Mouse (Mus musculus) lung, postnatal 0 days (tissue): ENCODE measurements around the gene Cygb. TPM values are rescaled to one million over a fixed set of nuclear protein-coding genes. Genes with fewer than 3 reads are reported as not detected.

Experiments
- ATAC-seq: fragments of 200-750 bp; cut with Nextera tagmentation; 2 replicates; pipeline ENCODE4 v1.8.0; 2017; ENCODE audit warnings: moderate library complexity
- DNase-seq: peaks from one replicate; pipeline ENCODE4 v3.0.0-alpha.2; 2016; ENCODE audit warnings: low spot score
- H3K27ac ChIP-seq: fragments of 300-500 bp; sonication (generic); 2 replicates; pipeline ENCODE4 v1.5.1; 2014; ENCODE audit warnings: antibody characterized with exemption, mild to moderate bottlenecking, low read length, mixed read lengths
- H3K27me3 ChIP-seq: fragments of 300-500 bp; sonication (generic); replicated peaks from 2 replicates; pipeline ENCODE4 v1.6.1; 2014; ENCODE audit warnings: low read length, mixed read lengths; ENCODE audit not compliant: insufficient read depth
- H3K36me3 ChIP-seq: fragments of 300-500 bp; sonication (generic); 2 replicates; pipeline ENCODE4 v1.6.1; 2014; ENCODE audit warnings: low read length, mixed read lengths; ENCODE audit not compliant: insufficient read depth
- H3K4me1 ChIP-seq: fragments of 300-500 bp; sonication (generic); 2 replicates; pipeline ENCODE4 v1.6.1; 2014; ENCODE audit warnings: antibody characterized with exemption, low read depth, low read length, mixed read lengths; ENCODE audit not compliant: insufficient read depth
- H3K4me2 ChIP-seq: fragments of 300-500 bp; sonication (generic); replicated peaks from 2 replicates; pipeline ENCODE4 v1.6.1; 2014; ENCODE audit warnings: low read depth, mild to moderate bottlenecking, low read length, moderate library complexity, mixed read lengths
- H3K4me3 ChIP-seq: fragments of 300-500 bp; sonication (generic); 2 replicates; pipeline ENCODE4 v1.5.1; 2014; ENCODE audit warnings: low read depth, low read length
- H3K9ac ChIP-seq: fragments of 300-500 bp; sonication (generic); replicated peaks from 2 replicates; pipeline ENCODE4 v1.6.1; 2014; ENCODE audit warnings: low read depth, mild to moderate bottlenecking
- H3K9me3 ChIP-seq: fragments of 300-500 bp; sonication (generic); 2 replicates; pipeline ENCODE4 v1.6.1; 2016; ENCODE audit warnings: low read length, mixed read lengths
- CTCF ChIP-seq: IDR thresholded peaks from 2 replicates; pipeline ENCODE4 v1.5.1; 2016; ENCODE audit warnings: antibody characterized with exemption, mild to moderate bottlenecking
- EP300 ChIP-seq: IDR thresholded peaks from 2 replicates; pipeline ENCODE4 v1.6.1; 2016; ENCODE audit warnings: antibody characterized with exemption, mild to moderate bottlenecking, control low read depth
- WGBS: fragments of 180-500 bp; shearing (Covaris S2); extraction: QIAGEN DNeasy Blood & Tissue Kit; methylation state at CpG from one replicate; pipeline ENCODE4 v1.1.7; 2014; 5-methylcytosine and 5-hydroxymethylcytosine counted together
- polyA plus RNA-seq: library from polyadenylated mRNA; unstranded; fragments of >200 nt; fragmentation: Nextera tagmentation; extraction: Ambion mirVana; gene quantifications from 2 replicates; pipeline ENCODE4 v1.2.1, GENCODE M21; 2015

The Cygb gene
- 27.3 and 32.0 TPM in 2 replicates for polyA plus RNA-seq

DNA sequence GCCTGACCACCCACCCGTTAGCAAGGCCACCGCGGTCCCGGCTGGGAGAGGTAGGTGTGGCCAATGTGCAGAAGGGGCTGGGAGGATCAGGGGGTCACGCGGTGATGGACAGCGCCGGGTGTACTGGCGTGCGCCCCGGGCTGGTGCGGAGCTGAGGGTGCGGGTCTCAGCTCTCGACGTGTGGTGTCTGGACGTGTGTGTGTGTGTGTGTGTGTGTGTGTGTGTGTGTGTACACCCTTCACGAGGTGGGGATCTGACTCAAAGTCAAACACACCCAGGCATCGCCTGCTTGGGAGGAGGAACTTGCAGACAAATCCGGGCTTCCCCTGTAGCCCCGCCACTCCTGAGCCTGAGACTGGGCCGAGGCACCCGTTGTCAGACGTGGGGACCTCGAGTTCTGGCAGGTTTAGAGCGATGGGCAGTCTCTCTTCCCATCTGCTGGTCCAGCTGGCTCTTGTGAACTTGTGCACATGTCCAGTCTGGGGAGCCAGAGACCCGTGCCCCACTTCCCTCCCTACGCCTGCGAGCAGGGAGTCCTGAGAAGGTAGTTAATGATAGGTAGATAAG is at the start of gene Cygb:
TSS of gene Cygb (minus strand) at position 59 of the 567 bp plus-strand sequence.
- H3K27me3 ChIP-seq = no peaks in the 10 kb centered on the region; the same call in none of the 2 replicates
- peak within 1 kb of the TSS; percentile 95 for H3K4me2 ChIP-seq
- no peak for TF ChIP-seq EP300
- TF ChIP-seq CTCF = no peak
- no peaks in the 10 kb centered on the region for H3K9me3 ChIP-seq
- H3K4me1 ChIP-seq = peaks cover 8% of the 10 kb centered on the region; the same call in 1 of the 2 replicates
- DNase-seq = no peak
- ATAC-seq = no peak
- peak within 1 kb of the TSS; percentile 52 for H3K9ac ChIP-seq
- H3K27ac ChIP-seq = peak within 1 kb of the TSS; percentile 32; the same call in 1 of the 2 replicates
- 7% methylated on average over 26 of the region's 28 CpGs for WGBS
- H3K4me3 ChIP-seq = peak within 1 kb of the TSS; percentile 50
- H3K36me3 ChIP-seq = no peaks in the 10 kb centered on the region

DNA sequence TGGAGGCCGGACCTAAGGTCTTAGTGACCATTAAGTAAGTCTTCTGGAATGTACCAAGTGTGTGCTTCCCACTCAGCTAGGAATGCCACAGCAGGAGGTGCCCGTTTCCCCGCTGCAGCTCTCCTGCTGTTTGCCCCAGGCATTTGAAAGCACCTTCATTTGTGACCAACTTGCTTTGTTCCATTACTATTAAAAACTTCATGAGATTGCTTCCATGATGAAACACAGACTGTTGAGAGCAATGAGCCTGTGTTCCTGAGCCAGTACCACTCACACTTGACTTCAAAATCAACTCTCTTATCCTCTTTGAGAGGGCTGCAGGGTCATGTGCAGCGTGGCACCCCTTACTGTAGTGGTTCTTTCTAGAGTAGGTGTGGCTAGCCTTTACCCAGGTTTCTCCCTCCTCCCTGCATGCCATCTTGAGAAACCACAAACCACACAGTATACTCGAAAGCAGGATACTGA is 47.3 kb upstream of the Cygb start:
- ATAC-seq (peak; percentile 96), DNase-seq (peak; percentile 94)
- no peaks in the 10 kb centered on the region for H3K36me3 ChIP-seq
- no peaks in the 10 kb centered on the region for H3K27me3 ChIP-seq
- H3K27ac ChIP-seq = peak overlapping the region; percentile 73
- H3K4me1 ChIP-seq = no peaks in the 10 kb centered on the region
- H3K4me2 ChIP-seq = no peak overlapping the region
- 30% methylated on average over 5 of the region's 5 CpGs for WGBS
- TF ChIP-seq EP300 (peak; percentile 90), CTCF (0 out of 2 replicates have a peak, but pooled peaks have one; percentile 9)
- H3K9me3 ChIP-seq = no peaks in the 10 kb centered on the region
- H3K9ac ChIP-seq = no peak overlapping the region
- H3K4me3 ChIP-seq = no peak overlapping the region

DNA sequence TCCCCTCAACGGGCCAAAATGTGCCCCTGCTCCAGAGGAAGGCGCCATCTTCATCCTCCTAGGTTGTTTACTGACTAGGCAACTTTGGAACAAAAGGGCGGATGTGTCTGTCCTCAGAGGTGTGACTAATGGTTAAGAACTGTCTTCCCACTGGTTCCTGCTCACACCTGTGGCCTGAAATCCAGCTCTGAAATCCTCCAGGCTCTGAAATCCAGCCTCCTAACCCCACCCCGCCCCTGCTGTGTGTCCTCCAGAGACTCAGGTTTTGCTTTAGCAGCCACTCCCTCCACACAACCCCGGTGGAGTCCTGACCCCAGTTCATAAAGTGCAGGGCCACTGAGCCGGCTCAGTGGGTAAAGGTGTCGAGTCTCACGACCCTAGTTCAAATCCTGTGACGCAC is 43.4 kb upstream of the Cygb start:
- Histone ChIP-seq H3K4me3 (no peak overlapping the region), H3K36me3 (no peaks in the 10 kb centered on the region), H3K27me3 (no peaks in the 10 kb centered on the region), H3K4me2 (no peak overlapping the region), H3K27ac (no peak overlapping the region), H3K9me3 (no peaks in the 10 kb centered on the region), H3K4me1 (peaks cover 4% of the 10 kb centered on the region; the same call in 1 of the 2 replicates), H3K9ac (no peak overlapping the region)
- WGBS = 55% methylated on average over 9 of the region's 9 CpGs
- DNase-seq = no peak
- ATAC-seq = no peak
- TF ChIP-seq EP300 (no peak), CTCF (no peak)

DNA sequence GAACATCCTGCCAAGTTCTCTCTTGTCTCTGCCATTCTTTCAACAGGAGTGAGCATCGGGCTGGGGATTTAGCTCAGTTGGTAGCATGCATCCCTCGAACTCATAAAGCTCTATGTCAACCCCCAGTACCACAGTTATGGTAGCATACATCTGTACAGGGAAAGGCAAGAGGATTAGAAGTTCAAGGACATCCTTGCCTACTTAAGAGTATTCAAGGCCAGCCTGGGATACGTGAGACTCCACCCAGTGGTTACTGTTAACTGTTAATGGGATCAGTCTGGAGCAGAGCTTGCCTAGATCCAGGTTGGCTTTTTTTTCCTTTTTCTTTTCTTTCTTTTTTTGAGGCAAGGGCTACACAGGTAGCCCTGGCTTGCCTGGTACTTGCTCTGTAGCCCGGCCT is 42.3 kb upstream of the Cygb start:
- no peaks in the 10 kb centered on the region for H3K27me3 ChIP-seq
- H3K4me3 ChIP-seq = no peak overlapping the region
- H3K9me3 ChIP-seq = no peaks in the 10 kb centered on the region
- TF ChIP-seq CTCF (no peak), EP300 (no peak)
- H3K4me2 ChIP-seq = no peak overlapping the region
- peaks cover 4% of the 10 kb centered on the region; the same call in 1 of the 2 replicates for H3K4me1 ChIP-seq
- no peak overlapping the region for H3K9ac ChIP-seq
- DNase-seq = no peak
- H3K27ac ChIP-seq = no peak overlapping the region
- H3K36me3 ChIP-seq = no peaks in the 10 kb centered on the region
- WGBS = 79% methylated on average over 4 of the region's 4 CpGs
- no peak for ATAC-seq

DNA sequence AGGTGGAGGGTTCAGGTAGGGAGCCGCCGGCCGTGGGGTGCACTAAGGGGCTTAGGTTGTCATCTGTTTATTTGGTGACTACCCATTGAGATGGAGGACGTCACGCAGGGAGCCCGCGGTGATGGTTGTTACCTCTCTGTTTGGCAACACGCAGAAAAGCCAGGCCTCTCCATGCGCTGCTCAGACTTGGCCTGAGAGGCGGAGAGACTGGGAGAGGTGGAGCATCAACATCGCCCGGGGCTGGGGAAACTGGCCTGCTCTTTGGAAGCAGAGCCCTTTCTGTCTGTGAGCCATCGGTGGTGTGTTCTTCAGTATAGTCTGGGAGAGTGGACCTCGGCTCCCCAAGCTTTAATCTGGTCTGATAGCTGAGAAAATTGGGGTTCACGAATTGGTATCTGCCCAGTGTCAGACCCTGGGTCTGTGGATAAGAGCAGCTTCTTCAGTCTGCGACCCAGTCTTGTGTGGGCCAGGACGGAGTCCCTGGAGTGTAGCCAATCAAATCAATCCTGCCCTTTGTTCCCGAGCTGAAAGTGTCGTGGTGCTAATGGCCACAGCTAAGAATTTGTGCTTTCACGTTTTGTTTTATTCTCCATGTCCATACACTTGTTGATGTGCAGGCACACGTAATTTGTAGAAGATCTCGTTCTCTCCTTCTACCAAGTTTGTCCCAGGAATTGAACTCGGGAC is 41.2 kb upstream of the Cygb start:
- Histone ChIP-seq H3K36me3 (no peaks in the 10 kb centered on the region), H3K9me3 (no peaks in the 10 kb centered on the region), H3K4me2 (peak overlapping the region; percentile 67; the same call in 1 of the 2 replicates), H3K27me3 (no peaks in the 10 kb centered on the region), H3K4me1 (peaks cover 4% of the 10 kb centered on the region; the same call in 1 of the 2 replicates), H3K9ac (no peak overlapping the region), H3K27ac (no peak overlapping the region), H3K4me3 (no peak overlapping the region)
- TF ChIP-seq EP300 = no peak
- TF ChIP-seq CTCF = no peak
- 0 out of 2 replicates have a peak, but pooled peaks have one; percentile 18 for ATAC-seq
- DNase-seq = no peak
- WGBS = 28% methylated on average over 23 of the region's 23 CpGs
